Mouse (Mus musculus) v-Abl transformed pro-B cells (cell line): ENCODE results near the gene Tcn2.
"Not testable (repeated sequence)": the region's sequence is repeated elsewhere in the genome, so short reads cannot be mapped to it uniquely, and the experiment has no call there.

ENCODE experiments used
- in situ Hi-C, 2 experiments: fragments of 400-800 bp; cut with MboI; formaldehyde crosslinking; loops; one replicate each; pipeline ENCODE4 v1.15.1; 2025; ENCODE audit not compliant: unreplicated experiment in 2 of 2

Gene Tcn2

GRCm38 (mm10) chr11:3931511-3932211, at the start of gene Tcn2:
TSS of gene Tcn2 (minus strand) at chr11:3932159.
- in situ Hi-C loops, result no loop called here

- in situ Hi-C loops, result no loop called here
Observed at GRCm38 (mm10) chr11:3981536-3981935, 49.6 kb upstream of the Tcn2 start.

GRCm38 (mm10) chr11:3978421-3978820, 46.5 kb upstream of the Tcn2 start:
- in situ Hi-C loops, result no loop called here

DNA sequence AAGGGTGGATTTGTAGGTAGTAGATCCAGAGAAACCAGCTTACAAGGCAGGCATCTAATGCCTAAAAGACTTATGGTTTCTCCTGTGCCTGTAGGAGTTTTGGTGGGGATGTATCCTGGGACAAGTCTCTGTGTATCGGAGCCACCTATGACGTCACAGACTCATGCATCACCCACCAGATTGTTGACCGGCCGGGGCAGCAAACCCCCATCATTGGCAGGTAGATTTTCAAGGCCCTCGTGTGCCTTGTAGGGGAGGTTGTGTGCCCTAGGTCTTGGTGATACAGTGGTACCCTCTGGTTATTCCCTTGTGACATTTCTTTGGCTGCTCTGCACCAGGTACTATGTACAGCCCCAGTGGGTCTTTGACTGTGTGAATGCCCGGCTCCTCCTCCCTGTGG, 44.7 kb upstream of the Tcn2 start, which contains the start of gene 4930556J24Rik:
Gene 4930556J24Rik, minus strand, starts transcription at position 101 of the 400 bp plus-strand sequence.
- in situ Hi-C loops, result no loop called here

DNA sequence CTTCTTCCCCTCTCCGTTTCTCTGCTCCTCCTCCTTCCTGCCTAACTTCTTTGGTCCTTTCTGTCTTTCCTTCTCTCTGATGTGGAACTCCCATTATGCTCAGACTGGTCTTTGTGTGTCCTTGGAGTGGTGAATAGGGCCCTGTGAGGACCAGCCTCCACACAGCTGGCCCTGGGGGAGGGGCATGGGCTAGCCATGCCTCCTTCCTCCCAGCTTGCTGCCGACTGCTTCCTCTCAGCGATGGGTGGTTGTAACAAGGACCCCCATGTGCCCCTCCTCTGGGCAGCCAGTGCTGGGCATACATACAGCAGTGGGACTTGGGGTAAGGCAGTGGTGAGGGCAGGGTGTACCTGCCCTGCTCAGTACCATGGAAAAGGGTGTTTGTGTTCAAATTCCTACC, 42.4 kb upstream of the Tcn2 start:
- in situ Hi-C loops, result no loop called here

- in situ Hi-C loops, result no loop called here
Observed at GRCm38 (mm10) chr11:3973081-3973480, 41.1 kb upstream of the Tcn2 start.

DNA sequence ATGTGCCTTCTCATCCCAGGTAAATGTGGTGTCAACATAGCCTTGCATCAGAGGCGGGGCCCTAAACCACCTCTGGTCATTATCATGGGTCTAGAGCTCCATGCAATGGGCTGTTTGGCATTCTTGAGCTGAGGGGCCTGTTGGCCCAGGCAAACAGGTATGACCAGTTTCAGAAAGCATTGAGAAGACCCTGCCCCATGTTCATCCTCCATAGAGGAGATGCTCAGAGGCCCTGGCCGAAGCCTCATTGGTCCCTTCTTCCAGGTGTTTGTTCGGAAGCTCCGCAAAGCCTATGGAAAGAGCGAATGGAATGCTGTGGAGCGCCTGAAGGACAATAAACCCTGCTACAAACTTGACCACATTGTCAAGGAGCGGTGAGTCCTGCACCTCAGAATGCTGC, 38.4 kb upstream of the Tcn2 start:
- in situ Hi-C loops, result no loop called here

DNA sequence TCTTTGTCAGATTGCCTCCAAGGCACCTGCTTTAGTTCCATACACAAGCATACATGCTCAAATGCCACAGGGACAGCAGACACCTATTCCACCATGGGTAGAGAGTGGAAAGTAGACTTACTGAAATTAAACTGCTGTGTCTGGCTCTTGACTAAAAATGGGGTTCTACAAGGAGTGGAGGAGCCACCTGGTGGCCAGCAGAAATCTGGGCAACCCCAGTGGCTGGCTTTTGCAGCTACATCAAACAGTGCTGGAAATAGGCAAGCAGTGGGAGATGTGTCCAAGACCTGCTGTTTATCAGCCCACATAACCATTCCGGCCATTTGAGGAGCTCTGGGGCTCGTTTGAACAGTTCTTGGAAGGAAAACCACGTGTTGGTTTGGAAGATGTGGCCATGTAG, 37.9 kb upstream of the Tcn2 start:
- in situ Hi-C loops, result no loop called here

- in situ Hi-C loops, result no loop called here
Observed at GRCm38 (mm10) chr11:3964416-3965172, 32.6 kb upstream of the Tcn2 start.

DNA sequence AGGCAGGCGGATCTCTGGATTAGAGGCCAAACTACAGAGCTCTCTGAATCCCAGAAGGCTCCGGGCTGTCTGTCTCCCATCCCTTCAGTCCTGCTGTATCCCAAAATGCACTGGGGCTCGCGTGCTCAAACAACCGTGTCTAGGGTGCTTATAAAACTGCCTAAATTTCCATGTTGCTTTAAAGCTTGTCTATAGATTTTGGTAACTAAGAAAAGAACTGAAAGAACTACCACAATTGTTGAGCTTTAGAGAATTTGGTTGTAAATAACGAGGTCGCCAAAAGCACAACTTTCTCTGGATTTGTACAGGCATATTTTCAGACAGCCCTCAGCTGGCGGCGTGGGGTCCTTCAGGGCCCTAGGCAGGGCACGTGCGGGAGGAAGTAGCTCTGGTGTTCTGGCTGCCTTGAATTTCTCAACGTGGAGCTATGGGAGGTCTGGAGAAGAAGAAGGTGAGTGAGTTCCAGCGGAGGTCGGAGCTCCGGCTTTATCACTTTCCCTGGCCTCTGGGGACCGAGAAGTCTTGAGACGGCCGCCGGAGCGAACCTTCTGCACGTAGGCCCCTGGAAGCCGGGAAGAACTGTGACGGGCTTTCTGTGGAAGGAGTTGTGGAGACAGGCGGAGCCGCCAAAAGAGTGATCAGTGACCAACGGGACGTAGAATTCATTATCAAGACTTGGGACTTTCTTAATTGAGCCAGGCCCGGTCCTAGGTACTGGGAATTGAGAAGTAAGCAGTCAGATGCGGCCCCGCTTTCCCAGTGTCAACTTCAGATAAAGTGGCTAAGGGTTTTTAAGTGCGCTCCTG, 31.9 kb upstream of the Tcn2 start, which contains the start of gene Pes1:
Gene Pes1, plus strand, starts transcription at position 366 of the 806 bp plus-strand sequence.
- in situ Hi-C loops, result no loop called here

- in situ Hi-C loops, result no loop called here
Observed at GRCm38 (mm10) chr11:3963155-3963554, 31.2 kb upstream of the Tcn2 start.

DNA sequence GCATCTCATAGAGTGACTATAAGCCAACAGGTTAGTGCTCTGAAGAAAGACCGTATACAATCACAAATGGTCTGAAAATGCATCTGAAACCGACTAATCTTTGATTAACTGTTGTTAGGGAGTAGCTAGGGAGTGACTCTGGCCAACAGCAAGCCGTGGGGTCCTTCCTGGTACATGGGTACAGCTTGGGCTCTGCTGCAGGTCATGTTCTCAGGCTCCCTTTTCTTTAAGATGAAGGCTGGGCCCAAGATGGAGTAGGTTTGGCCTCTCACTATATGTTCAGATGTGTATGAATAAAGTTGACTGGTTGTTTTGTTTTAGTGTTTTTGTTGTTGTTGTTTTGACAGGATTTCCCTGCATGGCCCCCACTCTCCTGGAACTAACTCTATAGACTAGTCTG, 29.8 kb upstream of the Tcn2 start:
- in situ Hi-C loops, result no loop called here

DNA sequence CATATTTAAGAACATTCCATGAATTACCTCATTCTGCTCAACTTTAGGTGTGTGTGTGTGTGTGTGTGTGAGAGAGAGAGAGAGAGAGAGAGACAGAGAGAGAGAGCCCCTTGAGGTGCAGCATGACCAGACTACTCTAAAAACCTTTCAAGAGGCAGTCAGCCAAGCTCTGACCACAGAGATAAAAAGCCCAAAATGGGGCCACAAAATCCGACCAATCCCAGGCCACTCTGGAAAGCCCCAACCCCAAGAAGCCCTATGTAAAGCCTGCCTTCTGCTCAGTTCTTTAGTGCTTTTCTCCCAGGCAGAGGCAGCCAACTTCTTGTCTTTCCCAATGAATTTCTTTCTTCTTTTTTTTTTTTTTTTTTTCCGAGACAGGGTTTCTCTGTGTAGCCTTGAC, 28.9 kb upstream of the Tcn2 start:
- in situ Hi-C loops, result no loop called here

- in situ Hi-C loops, result not testable (repeated sequence)
Observed at GRCm38 (mm10) chr11:3955371-3955770, 23.4 kb upstream of the Tcn2 start.

DNA sequence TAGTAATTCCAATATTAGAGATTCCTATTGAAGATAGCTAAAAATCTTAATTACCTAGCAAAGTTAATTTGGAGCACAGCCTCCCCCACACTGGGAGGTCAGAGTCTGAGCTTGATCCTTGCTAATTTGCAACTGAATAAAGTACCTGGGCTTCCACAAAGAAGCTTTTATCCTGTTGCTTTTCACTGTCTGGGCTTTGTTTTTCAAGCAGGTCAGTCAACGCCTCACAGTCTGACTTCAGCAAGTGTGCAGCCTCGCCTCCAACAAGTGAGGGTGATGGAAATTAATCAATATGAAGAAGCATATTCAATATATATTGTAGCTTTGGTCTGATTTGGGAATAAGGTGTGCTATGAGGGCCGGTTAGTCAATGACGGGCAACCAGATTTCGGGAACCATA, 22.9 kb upstream of the Tcn2 start:
- in situ Hi-C loops, result not testable (repeated sequence)

- in situ Hi-C loops, result no loop called here
Observed at GRCm38 (mm10) chr11:3946386-3946785, 14.4 kb upstream of the Tcn2 start.

GRCm38 (mm10) chr11:3941371-3941770, 9.4 kb upstream of the Tcn2 start:
- in situ Hi-C loops, result no loop called here

- in situ Hi-C loops, result no loop called here
Observed at GRCm38 (mm10) chr11:3937321-3937874, 5.4 kb upstream of the Tcn2 start.

GRCm38 (mm10) chr11:3936318-3936717, 4.4 kb upstream of the Tcn2 start:
- in situ Hi-C loops, result no loop called here

- in situ Hi-C loops, result no loop called here
Observed at GRCm38 (mm10) chr11:3935135-3935534, 3.2 kb upstream of the Tcn2 start.

- in situ Hi-C loops, result no loop called here
Observed at GRCm38 (mm10) chr11:3933756-3934285, 1.9 kb upstream of the Tcn2 start.
